Mouse (Mus musculus): ENCODE data around the gene Dusp21. TPM values are rescaled to one million over a fixed set of nuclear protein-coding genes. Genes with fewer than 3 reads are reported as not detected.

The Dusp21 gene
- polyA plus RNA-seq, 1 experiment from 2014 or later: not detected

DNA sequence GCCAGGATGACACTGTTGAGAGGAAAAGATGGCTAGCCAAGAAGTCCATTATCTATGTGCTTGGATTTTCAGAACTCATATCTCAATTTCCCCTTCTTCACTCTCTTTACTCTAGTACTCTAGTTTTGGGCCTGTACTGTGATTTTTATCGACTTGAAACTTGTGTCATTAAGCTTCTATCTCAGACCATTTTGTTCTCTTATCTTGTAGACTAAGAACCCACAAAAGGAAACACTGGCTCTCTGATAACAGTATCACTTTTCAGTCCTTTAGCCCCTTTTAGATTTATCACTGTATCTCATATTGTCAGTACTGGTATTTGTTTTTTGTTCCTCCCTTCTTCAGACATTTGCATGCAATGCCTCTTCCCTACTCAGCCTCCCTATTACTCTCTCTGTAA lies 33.8 kb downstream of the Dusp21 start:
- WGBS: 40% methylated on average over 1 of the region's 1 CpGs
- H3K4me2 ChIP-seq: no peak overlapping the region
- no peaks in the 10 kb centered on the region for H3K36me3 ChIP-seq
- ATAC-seq (ENCODE audit: insufficient read depth, low FRiP score, low read depth): no peak
- H3K27me3 ChIP-seq (replicated peaks): no peaks in the 10 kb centered on the region
- no peak overlapping the region for H3K4me3 ChIP-seq (replicated peaks)
- H3K27ac ChIP-seq: no peak overlapping the region
- H3K9me3 ChIP-seq: no peaks in the 10 kb centered on the region
- H3K4me1 ChIP-seq: no peaks in the 10 kb centered on the region
- H3K9ac ChIP-seq: no peak overlapping the region

DNA sequence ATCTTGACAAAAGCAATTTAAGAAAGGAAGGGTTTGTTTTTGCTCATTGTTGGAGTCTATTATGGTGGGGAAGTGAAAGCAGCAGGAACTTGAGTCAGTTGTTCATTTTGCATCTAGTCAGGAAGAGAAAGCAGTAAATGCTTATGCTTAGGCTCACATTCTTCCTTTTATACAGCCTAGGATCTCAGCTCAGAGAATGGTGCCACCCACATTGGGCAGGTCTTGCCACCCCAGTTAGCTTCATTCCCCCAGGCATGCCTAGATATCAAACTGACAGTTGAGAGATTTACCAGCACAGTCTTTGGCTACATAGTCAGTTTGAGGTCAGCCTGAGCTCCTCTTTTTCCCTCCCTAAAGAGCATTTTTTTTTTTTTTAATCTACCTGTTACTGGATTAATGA lies 41.5 kb downstream of the Dusp21 start:
- H3K9ac ChIP-seq: no peak overlapping the region
- H3K4me2 ChIP-seq: no peak overlapping the region
- no peaks in the 10 kb centered on the region for H3K9me3 ChIP-seq
- no peaks in the 10 kb centered on the region for H3K36me3 ChIP-seq
- H3K27ac ChIP-seq: no peak overlapping the region
- no peak for ATAC-seq (ENCODE audit: insufficient read depth, low FRiP score, low read depth)
- H3K4me1 ChIP-seq: no peaks in the 10 kb centered on the region
- H3K4me3 ChIP-seq (replicated peaks): no peak overlapping the region
- no peaks in the 10 kb centered on the region for H3K27me3 ChIP-seq (replicated peaks)

DNA sequence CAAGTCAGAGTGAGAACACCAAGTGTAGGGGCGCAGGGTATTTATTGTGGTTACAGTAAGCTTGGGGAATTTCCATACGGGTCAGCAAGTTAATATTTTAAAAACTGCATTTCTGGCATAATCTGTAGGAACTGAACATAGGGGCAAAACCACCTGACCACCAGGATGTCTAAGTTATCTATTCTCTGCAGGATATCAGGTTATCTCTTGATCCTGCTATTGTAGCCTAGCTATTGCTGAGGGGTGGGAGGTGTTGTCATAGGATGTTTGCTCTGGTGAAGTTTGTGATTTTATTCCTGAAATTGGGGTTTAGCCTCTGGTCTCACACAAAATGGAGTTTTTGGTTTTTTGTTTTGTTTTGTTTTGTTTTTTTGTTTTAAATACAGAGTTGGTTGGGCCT lies 42.6 kb downstream of the Dusp21 start:
- H3K4me3 ChIP-seq (replicated peaks): no peak overlapping the region
- no peak overlapping the region for H3K9ac ChIP-seq
- WGBS: 81% methylated on average over 2 of the region's 2 CpGs
- no peaks in the 10 kb centered on the region for H3K4me1 ChIP-seq
- no peaks in the 10 kb centered on the region for H3K9me3 ChIP-seq
- no peaks in the 10 kb centered on the region for H3K36me3 ChIP-seq
- H3K4me2 ChIP-seq: no peak overlapping the region
- H3K27ac ChIP-seq: no peak overlapping the region
- no peaks in the 10 kb centered on the region for H3K27me3 ChIP-seq (replicated peaks)
- ATAC-seq (ENCODE audit: insufficient read depth, low FRiP score, low read depth): no peak

Other genes with a start within 250 kb of the Dusp21 start
- 19.6 and 21.2 TPM in 2 replicates for gene Kdm6a, start 16.7 kb downstream of the Dusp21 start, polyA plus RNA-seq (2015; fragmentation: Nextera tagmentation; extraction: Ambion mirVana)

All from stomach, embryonic 15.5 days (tissue).